In the genomic region with DNA sequence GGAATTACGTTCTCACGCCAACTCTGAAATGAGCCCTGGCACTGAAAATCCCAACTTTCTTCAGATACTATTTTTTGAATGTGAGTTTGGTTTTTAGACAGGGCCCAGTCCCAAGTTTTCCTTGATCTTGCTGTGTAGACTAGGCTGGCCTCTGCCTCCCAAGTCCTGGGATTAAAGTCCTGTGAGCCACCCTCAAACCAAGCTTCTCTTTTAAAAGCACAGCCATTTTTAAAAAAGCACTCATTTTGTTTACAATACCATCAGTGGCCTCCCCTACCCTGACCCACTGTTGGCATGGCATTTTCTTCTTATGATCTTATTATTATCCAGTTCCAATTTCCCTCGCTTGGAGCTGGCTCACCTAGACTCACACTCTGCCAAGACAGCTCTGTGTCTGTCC, we compare ENCODE assay signal across 23 mouse cellular contexts. TPM values are rescaled to one million over a fixed set of nuclear protein-coding genes. Genes with fewer than 3 reads are reported as not detected.
"Had no signal": no experiment of that assay in that cellular context is flagged by ENCODE, and none has a peak within 500 bp of the region (broad histone marks: within the 10 kb centered on the region; RNA-seq: fewer than 3 reads in every experiment).

No protein-coding gene starts in this region.

- H3K9me3 ChIP-seq: heart, embryonic 10.5 days; heart, embryonic 12.5 days; hindbrain, embryonic 10.5 days; hindbrain, embryonic 12.5 days; intestine, embryonic 15.5 days; limb, embryonic 10.5 days; limb, embryonic 12.5 days; liver, embryonic 12.5 days had no signal

- H3K27ac ChIP-seq: gastrocnemius, adult 2 months; heart, embryonic 10.5 days; hindbrain, embryonic 10.5 days; hindbrain, embryonic 12.5 days; hindbrain, embryonic 14.5 days; intestine, embryonic 15.5 days; layer of hippocampus, adult 2 months; left cerebral cortex, adult 2 months; limb, embryonic 10.5 days; limb, embryonic 12.5 days; liver, embryonic 12.5 days; liver, embryonic 14.5 days had no signal

- H3K36me3 ChIP-seq: heart, embryonic 10.5 days; heart, embryonic 12.5 days; hindbrain, embryonic 10.5 days; hindbrain, embryonic 12.5 days; intestine, embryonic 15.5 days; limb, embryonic 10.5 days; limb, embryonic 12.5 days; liver, embryonic 12.5 days had no signal

- ATAC-seq: forebrain, embryonic 16.5 days; hindbrain, embryonic 16.5 days; inflammation-experienced regulatory T-cells, adult 6 months; intestine, embryonic 15.5 days; intestine, postnatal 0 days; liver, embryonic 12.5 days had no signal

- H3K4me3 ChIP-seq: gastrocnemius, adult 2 months; heart, embryonic 10.5 days; heart, embryonic 12.5 days; hindbrain, embryonic 10.5 days; hindbrain, embryonic 12.5 days; intestine, embryonic 15.5 days; layer of hippocampus, adult 2 months; left cerebral cortex, adult 2 months; limb, embryonic 10.5 days; limb, embryonic 12.5 days; liver, embryonic 12.5 days had no signal

- DNase-seq: gastrocnemius, adult 2 months; gastrocnemius, postnatal 10 days; gastrocnemius, postnatal 25 days; heart, adult 18-20 months; heart, postnatal 10 days; heart, postnatal 4 days; liver had no signal

- H3K4me2 ChIP-seq: heart, embryonic 12.5 days; hindbrain, embryonic 12.5 days; hindbrain, embryonic 14.5 days; intestine, embryonic 15.5 days; limb, embryonic 12.5 days; liver, embryonic 12.5 days had no signal

- H3K27me3 ChIP-seq: heart, embryonic 12.5 days; hindbrain, embryonic 12.5 days; intestine, embryonic 15.5 days; limb, embryonic 12.5 days; liver, embryonic 12.5 days had no signal

- H3K4me1 ChIP-seq: heart, embryonic 12.5 days; hindbrain, embryonic 10.5 days; hindbrain, embryonic 12.5 days; intestine, embryonic 15.5 days had no signal

- H3K9ac ChIP-seq: heart, embryonic 12.5 days; hindbrain, embryonic 12.5 days; hindbrain, embryonic 14.5 days; intestine, embryonic 15.5 days; limb, embryonic 12.5 days; liver, embryonic 12.5 days; liver, embryonic 14.5 days had no signal

RNA-seq across cellular contexts. Expression of a gene that starts 22.3 kb away (rescaled TPM):
- polyA plus RNA-seq: inflammation-experienced regulatory T-cells, adult 6 months had no signal
